Mouse (Mus musculus) left cerebral cortex, adult 9 months (tissue): Measurements from ENCODE around the gene Gm6356.
"Not testable (repeated sequence)": the region's sequence is repeated elsewhere in the genome, so short reads cannot be mapped to it uniquely, and the experiment has no call there.

Experiments
- DNase-seq, 2 experiments: peaks; one replicate each; pipeline ENCODE4 v3.0.0; 2022; ENCODE audit warnings: low spot score in 2 of 2

Gm6356 gene

DNA sequence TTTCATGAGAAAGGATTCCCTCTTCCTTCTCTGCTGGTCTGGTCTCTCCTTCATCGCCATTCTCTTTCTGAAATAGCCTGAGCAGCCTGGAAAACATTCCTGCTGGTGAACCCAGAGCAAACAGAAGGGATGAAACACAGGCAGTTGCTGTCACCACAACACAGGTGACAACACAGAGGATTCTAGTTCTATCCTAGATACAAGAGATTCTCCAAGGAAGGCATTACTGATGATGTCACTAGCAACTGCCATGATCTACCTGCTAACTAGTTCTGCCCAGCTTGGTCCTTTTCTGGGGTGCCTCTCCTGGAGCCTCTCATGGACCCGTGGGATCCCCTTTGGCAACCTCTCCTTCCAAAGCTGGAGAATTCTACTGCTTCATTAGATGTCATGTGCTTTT lies at the start of gene Gm6356:
Gene Gm6356 (minus strand): TSS at position 101 of the 400 bp plus-strand sequence.
- not testable (repeated sequence) for DNase-seq
